In the genomic region with DNA sequence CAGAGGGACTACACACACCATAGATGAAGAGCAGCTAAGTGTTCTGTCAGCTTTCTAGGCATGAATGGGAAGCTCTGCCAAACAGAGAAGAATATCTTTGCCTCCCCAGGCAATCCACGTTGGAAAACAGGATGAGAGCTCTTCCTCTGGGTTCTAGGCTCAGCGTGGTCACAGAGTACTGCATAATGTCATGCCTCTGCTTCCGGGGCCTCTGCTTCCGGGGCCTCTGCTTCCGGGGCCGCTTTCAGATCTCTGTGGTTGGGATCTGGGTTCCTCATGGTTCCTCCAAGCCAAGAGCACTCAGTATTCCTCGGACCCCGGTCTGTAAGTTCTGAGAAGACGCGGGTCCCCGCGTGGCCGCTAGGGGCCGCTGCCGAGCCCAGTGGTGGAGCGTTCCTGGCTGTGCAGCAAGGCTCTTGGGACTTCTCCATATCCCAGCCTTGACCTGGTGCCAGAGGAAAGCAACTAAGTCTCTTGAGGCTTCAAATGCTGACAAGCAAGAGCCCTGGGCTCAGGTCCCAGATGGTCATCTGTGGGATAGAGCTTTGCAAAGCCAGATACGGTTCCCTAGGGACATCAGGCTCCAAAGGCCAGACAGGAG, we compare ENCODE assay signal across 8 mouse cellular contexts. TPM values are rescaled to one million over a fixed set of nuclear protein-coding genes. Genes with fewer than 3 reads are reported as not detected.
DNase-seq lines count a peak whose midpoint lies in the region; ATAC-seq and TF ChIP-seq lines count a peak whose summit lies in the region.

No protein-coding gene starts in this region.

- H3K9me3 ChIP-seq in hindbrain, postnatal 0 days (ENCODE audit: low read length): no peaks in the 10 kb centered on the region

- no peaks in the 10 kb centered on the region for H3K36me3 ChIP-seq in hindbrain, postnatal 0 days (ENCODE audit: insufficient read depth, low read length)

- 26% methylated on average over 17 of the region's 17 CpGs for WGBS in hindbrain, postnatal 0 days

- no peak overlapping the region for H3K4me2 ChIP-seq in hindbrain, postnatal 0 days (ENCODE audit: low read depth, low read length)

- peak overlapping the region; percentile 17; the same call in 1 of the 2 replicates for H3K27ac ChIP-seq in hindbrain, postnatal 0 days
- no peak overlapping the region for H3K27ac ChIP-seq in left cerebral cortex, adult 2 months

- no peak overlapping the region for H3K4me3 ChIP-seq in hindbrain, postnatal 0 days (ENCODE audit: low read length)
- H3K4me3 ChIP-seq in left cerebral cortex, adult 2 months: no peak overlapping the region

- peak; percentile 77 for TF ChIP-seq CTCF in hindbrain, postnatal 0 days (IDR thresholded peaks at IDR 0.05; ENCODE audit: low read depth)
- peak; percentile 91 for TF ChIP-seq CTCF in left cerebral cortex, adult 2 months (IDR thresholded peaks at IDR 0.05)

- no peak overlapping the region for H3K9ac ChIP-seq in hindbrain, postnatal 0 days (replicated peaks; ENCODE audit: low read length)

- H3K4me1 ChIP-seq in hindbrain, postnatal 0 days (ENCODE audit: insufficient read depth, low read length): 0 out of 2 replicates have a peak, but pooled peaks cover 3% of the 10 kb centered on the region

- intact Hi-C loops in left cerebral cortex, adult 2 months (cut with DNase I): no loop called here

- peak; percentile 81 for ATAC-seq in hindbrain, postnatal 0 days

- H3K27me3 ChIP-seq in hindbrain, postnatal 0 days (ENCODE audit: insufficient read depth, low read length): no peaks in the 10 kb centered on the region

- peak; percentile 41 for DNase-seq in T-cell, adult 2 months (ENCODE audit: low spot score)
- peak; percentile 61 for DNase-seq in cerebellum, adult 9-10 months
- DNase-seq in frontal cortex, postnatal 14 days (ENCODE audit: low spot score in 2 of 2): peak; percentile 55 to 66
- DNase-seq in hindbrain, postnatal 0 days (ENCODE audit: low spot score): peak; percentile 81
- peak; percentile 66 to 72 for DNase-seq in left cerebral cortex, adult 2 months (ENCODE audit: extremely low spot score in 1 of 2, low spot score in 2 of 2)
- DNase-seq in mesoderm, embryonic 11.5 days (ENCODE audit: low read depth, low spot score): peak; percentile 74
- DNase-seq in right cerebral cortex, postnatal 25 days: peak; percentile 56
- DNase-seq in urinary bladder, postnatal 36 days (ENCODE audit: low spot score in 2 of 2): peak; percentile 64 to 84

RNA-seq across cellular contexts. Expression of a gene that starts 26.8 kb away (rescaled TPM):
- 8.9 and 13.7 TPM in 2 replicates for total RNA-seq in hindbrain, postnatal 0 days (2014; rRNA removed)
- 3.1 and 3.7 TPM in 2 replicates for polyA plus RNA-seq in hindbrain, postnatal 0 days (2015; fragmentation: Nextera tagmentation; extraction: Ambion mirVana)
- 1 to 10 TPM; 6.1 to 6.7 TPM for total RNA-seq in left cerebral cortex, adult 2 months (2021)
